Mouse (Mus musculus) frontal cortex, postnatal 36 days (tissue): ENCODE data around the gene Tspo.

Source experiments
- DNase-seq, 2 experiments: peaks; one replicate each; pipeline ENCODE4 v3.0.0; 2022; ENCODE audit warnings: low spot score in 2 of 2

Gene Tspo

GRCm38 (mm10) chr15:83546029-83546428 is 17.4 kb upstream of the Tspo start:
- no peak for DNase-seq

- DNase-seq: no peak
These were observed 16.2 kb upstream of the Tspo start for GRCm38 (mm10) chr15:83547144-83547543.

- no peak for DNase-seq
These were observed 13.3 kb upstream of the Tspo start for GRCm38 (mm10) chr15:83550137-83550536.

GRCm38 (mm10) chr15:83553831-83554230 is 9.6 kb upstream of the Tspo start:
- DNase-seq: no peak

GRCm38 (mm10) chr15:83555161-83555974 is 8.0 kb upstream of the Tspo start:
- DNase-seq: peak; percentile 84 to 89

GRCm38 (mm10) chr15:83560941-83561477 is 2.4 kb upstream of the Tspo start:
- no peak for DNase-seq

- peak; percentile 47 to 65 for DNase-seq
These were observed 644 bp upstream of the Tspo start for GRCm38 (mm10) chr15:83562626-83563270.

GRCm38 (mm10) chr15:83563857-83564651 is 662 bp downstream of the Tspo start:
- DNase-seq: no peak

GRCm38 (mm10) chr15:83565434-83565833 is 2.0 kb downstream of the Tspo start:
- DNase-seq: no peak

- no peak for DNase-seq
These were observed 2.6 kb downstream of the Tspo start for GRCm38 (mm10) chr15:83566006-83566405.

GRCm38 (mm10) chr15:83567728-83568127 is 4.3 kb downstream of the Tspo start:
- DNase-seq: no peak

- DNase-seq: no peak
These were observed 5.2 kb downstream of the Tspo start for GRCm38 (mm10) chr15:83568544-83568943.

- DNase-seq: no peak
These were observed 6.3 kb downstream of the Tspo start for GRCm38 (mm10) chr15:83569682-83570081.

- DNase-seq: no peak
These were observed 7.2 kb downstream of the Tspo start for GRCm38 (mm10) chr15:83570641-83571040.

- DNase-seq: no peak
These were observed 8.2 kb downstream of the Tspo start for GRCm38 (mm10) chr15:83571636-83572035.

GRCm38 (mm10) chr15:83572132-83572531 is 8.7 kb downstream of the Tspo start:
- DNase-seq: no peak

GRCm38 (mm10) chr15:83573606-83574005 is 10.2 kb downstream of the Tspo start:
- DNase-seq: no peak

- no peak for DNase-seq
These were observed 11.4 kb downstream of the Tspo start for GRCm38 (mm10) chr15:83574731-83575351.

- no peak for DNase-seq
These were observed 12.2 kb downstream of the Tspo start for GRCm38 (mm10) chr15:83575543-83575942.

- DNase-seq: no peak
These were observed 13.3 kb downstream of the Tspo start for GRCm38 (mm10) chr15:83576651-83577050.

- no peak for DNase-seq
These were observed 19.5 kb downstream of the Tspo start for GRCm38 (mm10) chr15:83582931-83583330.
